Mouse (Mus musculus) forebrain, embryonic 14.5 days (tissue): Measurements from ENCODE around the gene Atg7. TPM values are rescaled to one million over a fixed set of nuclear protein-coding genes. Genes with fewer than 3 reads are reported as not detected.

Source experiments
- ATAC-seq: fragments of 200-750 bp; cut with Nextera tagmentation; 2 replicates; pipeline ENCODE4 v1.8.0; 2017; ENCODE audit warnings: mild to moderate bottlenecking, moderate library complexity
- DNase-seq: peaks from one replicate; pipeline ENCODE4 v3.0.0-alpha.2; 2015; ENCODE audit warnings: low spot score
- H3K27ac ChIP-seq: fragments of 300-500 bp; sonication (generic); 2 replicates; pipeline ENCODE4 v1.5.1; 2014; ENCODE audit warnings: low read depth, mild to moderate bottlenecking, control low read depth, low read length, moderate library complexity
- H3K27me3 ChIP-seq: fragments of 300-500 bp; sonication (generic); replicated peaks from 2 replicates; pipeline ENCODE4 v1.6.1; 2014; ENCODE audit warnings: low read length, control low read depth, mixed read lengths; ENCODE audit not compliant: control insufficient read depth, insufficient read depth
- H3K36me3 ChIP-seq: fragments of 300-500 bp; sonication (generic); 2 replicates; pipeline ENCODE4 v1.6.1; 2014; ENCODE audit warnings: low read length, control low read depth; ENCODE audit not compliant: control insufficient read depth, insufficient read depth
- H3K4me1 ChIP-seq: fragments of 300-500 bp; sonication (generic); 2 replicates; pipeline ENCODE4 v1.6.1; 2014; ENCODE audit warnings: antibody characterized with exemption, low read length, control low read depth; ENCODE audit not compliant: control insufficient read depth, insufficient read depth
- H3K4me2 ChIP-seq: fragments of 300-500 bp; sonication (generic); 2 replicates; pipeline ENCODE4 v1.6.1; 2014; ENCODE audit warnings: mild to moderate bottlenecking, control low read depth, low read length
- H3K4me3 ChIP-seq: fragments of 300-500 bp; sonication (generic); 2 replicates; pipeline ENCODE4 v1.5.1; 2014; ENCODE audit warnings: low read depth, low read length, control low read depth
- H3K9ac ChIP-seq: fragments of 300-500 bp; sonication (generic); 2 replicates; pipeline ENCODE4 v1.6.1; 2014; ENCODE audit warnings: mild to moderate bottlenecking, low read length, control low read depth, moderate library complexity
- H3K9me3 ChIP-seq: fragments of 300-500 bp; sonication (generic); replicated peaks from 2 replicates; pipeline ENCODE4 v1.6.1; 2016; ENCODE audit warnings: low read length, control low read depth, mixed read lengths; ENCODE audit not compliant: control insufficient read depth
- WGBS: fragments of 180-500 bp; shearing (Covaris S2); extraction: QIAGEN DNeasy Blood & Tissue Kit; methylation state at CpG from one replicate; pipeline ENCODE4 v1.1.7; 2014; 5-methylcytosine and 5-hydroxymethylcytosine counted together
- polyA plus RNA-seq: library from polyadenylated mRNA; unstranded; fragments of >200 nt; fragmentation: Nextera tagmentation; extraction: Ambion mirVana; gene quantifications from 2 replicates; pipeline ENCODE4 v1.2.1, GENCODE M21; 2014

Atg7 gene
- polyA plus RNA-seq, 1 experiment from 2014 or later = 21.8 TPM

GRCm38 (mm10) chr6:114777872-114778271 is 135.0 kb downstream of the Atg7 start:
- no peak for ATAC-seq

GRCm38 (mm10) chr6:114778650-114779049 is 135.8 kb downstream of the Atg7 start:
- Histone ChIP-seq H3K4me3 (no peak overlapping the region), H3K4me1 (peaks cover 5% of the 10 kb centered on the region; the same call in 1 of the 2 replicates), H3K27ac (no peak overlapping the region), H3K9me3 (no peaks in the 10 kb centered on the region), H3K36me3 (no peaks in the 10 kb centered on the region), H3K9ac (no peak overlapping the region), H3K4me2 (no peak overlapping the region), H3K27me3 (no peaks in the 10 kb centered on the region)
- ATAC-seq (no peak), DNase-seq (peak; percentile 34)
- WGBS = 51% methylated on average over 8 of the region's 8 CpGs

More at GRCm38 (mm10) chr6:114777872-114778271, 135.0 kb downstream of the Atg7 start:
- 11% methylated on average over 4 of the region's 4 CpGs for WGBS
- DNase-seq = no peak
- H3K36me3 ChIP-seq = no peaks in the 10 kb centered on the region
- no peaks in the 10 kb centered on the region for H3K27me3 ChIP-seq
- no peaks in the 10 kb centered on the region for H3K9me3 ChIP-seq
- no peak overlapping the region for H3K27ac ChIP-seq
- H3K4me3 ChIP-seq = no peak overlapping the region
- H3K4me2 ChIP-seq = no peak overlapping the region
- H3K4me1 ChIP-seq = peaks cover 5% of the 10 kb centered on the region; the same call in 1 of the 2 replicates
- no peak overlapping the region for H3K9ac ChIP-seq

DNA sequence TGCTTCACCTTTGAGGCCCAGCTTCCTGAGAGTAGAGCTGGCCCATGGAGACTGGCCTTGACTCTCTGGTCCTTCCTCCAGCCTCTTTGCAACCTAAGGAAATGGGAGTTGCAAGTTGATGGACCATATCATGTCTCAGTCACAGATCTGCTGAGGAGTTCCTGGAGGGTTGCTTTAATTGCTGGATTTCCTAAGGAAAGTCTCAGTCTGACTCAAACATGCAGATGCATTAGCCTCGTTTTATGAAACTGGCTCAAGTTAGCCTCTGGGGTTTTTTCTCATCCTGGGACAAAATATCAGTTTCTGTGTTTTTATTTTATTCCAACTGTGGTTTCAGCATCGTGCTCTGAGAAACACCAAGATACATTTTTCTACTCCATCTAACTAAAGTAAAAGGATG is 137.7 kb downstream of the Atg7 start:
- H3K9ac ChIP-seq = no peak overlapping the region
- 83% methylated on average over 2 of the region's 2 CpGs for WGBS
- no peaks in the 10 kb centered on the region for H3K9me3 ChIP-seq
- ATAC-seq (no peak), DNase-seq (no peak)
- H3K4me1 ChIP-seq = peaks cover 5% of the 10 kb centered on the region; the same call in 1 of the 2 replicates
- H3K4me2 ChIP-seq = no peak overlapping the region
- H3K27me3 ChIP-seq = no peaks in the 10 kb centered on the region
- no peak overlapping the region for H3K27ac ChIP-seq
- no peaks in the 10 kb centered on the region for H3K36me3 ChIP-seq
- no peak overlapping the region for H3K4me3 ChIP-seq

GRCm38 (mm10) chr6:114781415-114782240 is 138.7 kb downstream of the Atg7 start:
- Histone ChIP-seq H3K27me3 (no peaks in the 10 kb centered on the region), H3K4me3 (no peak overlapping the region), H3K9ac (no peak overlapping the region), H3K4me1 (peaks cover 5% of the 10 kb centered on the region; the same call in 1 of the 2 replicates), H3K4me2 (no peak overlapping the region), H3K36me3 (no peaks in the 10 kb centered on the region), H3K9me3 (no peaks in the 10 kb centered on the region), H3K27ac (0 out of 2 replicates have a peak overlapping the region, but pooled peaks have one; percentile 11)
- 0 out of 2 replicates have a peak, but pooled peaks have one; percentile 20 for ATAC-seq
- DNase-seq = peak; percentile 68
- WGBS = 47% methylated on average over 11 of the region's 11 CpGs

DNA sequence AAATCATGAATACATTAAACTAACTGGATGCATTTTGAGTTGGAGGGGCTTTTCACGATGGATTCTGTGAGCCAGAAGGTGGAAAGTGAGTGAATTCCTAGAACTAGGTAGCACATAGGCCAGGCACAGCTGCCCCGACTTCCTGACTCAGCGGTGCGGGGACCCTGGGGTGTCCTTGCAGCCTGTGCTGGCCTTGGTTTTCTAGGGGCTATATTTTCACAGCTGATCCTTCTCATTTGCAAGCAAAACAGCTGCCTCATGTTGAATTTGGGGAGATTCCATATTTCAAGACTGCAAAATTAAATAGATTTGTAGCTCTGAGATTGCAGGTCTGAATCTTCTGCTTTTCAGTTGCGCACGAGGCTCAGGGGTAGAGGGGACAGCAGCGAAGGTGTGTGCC is 139.6 kb downstream of the Atg7 start:
- ATAC-seq = no peak
- H3K9ac ChIP-seq = no peak overlapping the region

DNA sequence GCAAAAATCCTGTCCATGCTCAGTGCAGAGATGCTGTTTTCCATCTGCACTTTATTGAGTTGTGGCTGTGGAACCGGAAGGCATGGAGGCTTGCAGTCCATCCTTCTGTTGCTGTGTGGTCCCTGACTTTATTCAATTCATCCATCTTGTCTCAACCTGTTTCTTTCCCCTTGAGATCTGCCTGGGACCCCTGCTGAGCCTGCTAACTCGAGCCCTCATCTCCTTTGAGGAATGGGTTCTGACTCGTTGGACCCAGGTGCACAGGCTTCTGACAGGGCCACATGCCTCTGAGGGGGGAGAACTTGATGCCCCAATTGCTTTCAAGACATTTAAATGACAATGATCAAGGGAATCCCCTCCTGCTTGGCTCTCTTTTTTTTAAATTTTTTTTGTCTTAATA is 143.6 kb downstream of the Atg7 start:
- peaks cover 5% of the 10 kb centered on the region; the same call in 1 of the 2 replicates for H3K4me1 ChIP-seq
- H3K27me3 ChIP-seq = no peaks in the 10 kb centered on the region
- no peaks in the 10 kb centered on the region for H3K36me3 ChIP-seq
- no peaks in the 10 kb centered on the region for H3K9me3 ChIP-seq
- DNase-seq (no peak), ATAC-seq (no peak)
- H3K9ac ChIP-seq = no peak overlapping the region
- H3K4me3 ChIP-seq = no peak overlapping the region
- H3K4me2 ChIP-seq = no peak overlapping the region
- H3K27ac ChIP-seq = no peak overlapping the region
- 36% methylated on average over 3 of the region's 3 CpGs for WGBS

More for the DNA sequence above, 139.6 kb downstream of the Atg7 start:
- no peak overlapping the region for H3K4me3 ChIP-seq
- no peak for DNase-seq
- no peaks in the 10 kb centered on the region for H3K9me3 ChIP-seq
- H3K4me1 ChIP-seq = peaks cover 5% of the 10 kb centered on the region; the same call in 1 of the 2 replicates
- no peaks in the 10 kb centered on the region for H3K36me3 ChIP-seq
- 85% methylated on average over 7 of the region's 7 CpGs for WGBS
- no peak overlapping the region for H3K27ac ChIP-seq
- H3K27me3 ChIP-seq = no peaks in the 10 kb centered on the region
- no peak overlapping the region for H3K4me2 ChIP-seq

DNA sequence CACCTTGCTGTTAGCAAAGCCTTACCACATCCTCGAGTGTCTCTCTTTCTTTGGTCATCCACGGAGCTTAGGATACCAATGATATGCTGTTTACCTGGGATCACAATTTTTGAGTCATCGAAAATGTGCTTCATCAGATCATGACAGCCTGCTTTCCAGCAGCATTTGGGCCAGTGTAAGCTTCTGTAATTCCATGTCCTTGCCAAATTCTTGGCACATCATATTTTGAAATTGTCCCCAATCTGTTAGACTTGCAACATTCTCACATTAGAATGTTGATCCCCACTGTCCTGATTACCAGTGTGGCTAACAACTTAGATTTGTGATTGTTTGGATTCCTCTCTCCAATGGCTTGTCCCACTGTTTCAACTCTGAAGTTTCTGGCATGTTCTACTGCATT is 144.7 kb downstream of the Atg7 start:
- Histone ChIP-seq H3K4me2 (no peak overlapping the region), H3K9ac (no peak overlapping the region), H3K4me1 (no peaks in the 10 kb centered on the region), H3K27ac (no peak overlapping the region), H3K4me3 (no peak overlapping the region), H3K9me3 (no peaks in the 10 kb centered on the region), H3K27me3 (no peaks in the 10 kb centered on the region), H3K36me3 (no peaks in the 10 kb centered on the region)
- WGBS = 89% methylated on average over 3 of the region's 3 CpGs
- no peak for DNase-seq
- no peak for ATAC-seq

GRCm38 (mm10) chr6:114788663-114789062 is 145.8 kb downstream of the Atg7 start:
- DNase-seq (no peak), ATAC-seq (no peak)
- H3K36me3 ChIP-seq = no peaks in the 10 kb centered on the region
- no peak overlapping the region for H3K4me2 ChIP-seq
- H3K4me1 ChIP-seq = no peaks in the 10 kb centered on the region
- H3K27me3 ChIP-seq = no peaks in the 10 kb centered on the region
- 78% methylated on average over 4 of the region's 4 CpGs for WGBS
- H3K9me3 ChIP-seq = no peaks in the 10 kb centered on the region
- H3K4me3 ChIP-seq = no peak overlapping the region
- no peak overlapping the region for H3K27ac ChIP-seq
- H3K9ac ChIP-seq = no peak overlapping the region

DNA sequence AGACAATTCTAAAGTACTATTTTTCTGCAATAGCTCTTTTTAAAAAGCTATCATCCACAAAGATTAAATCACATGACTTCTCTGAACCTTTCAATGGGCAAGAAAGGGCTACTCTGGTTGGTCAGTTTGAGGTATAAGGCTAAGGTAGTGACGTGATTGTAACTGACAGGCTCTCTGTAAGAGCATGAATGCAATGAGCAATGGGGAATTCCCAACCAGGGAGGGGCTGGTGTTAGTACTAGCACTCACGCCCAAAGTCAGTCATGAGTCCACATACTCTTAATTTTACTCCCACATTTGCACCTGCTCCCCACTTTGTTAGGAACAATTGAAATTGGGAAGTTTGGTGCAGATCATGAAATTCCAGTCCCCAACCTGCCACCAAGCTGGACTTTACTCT is 147.2 kb downstream of the Atg7 start:
- H3K4me1 ChIP-seq = no peaks in the 10 kb centered on the region
- H3K9me3 ChIP-seq = no peaks in the 10 kb centered on the region
- 82% methylated on average over 2 of the region's 2 CpGs for WGBS
- H3K4me3 ChIP-seq = no peak overlapping the region
- no peak for DNase-seq
- no peak for ATAC-seq
- no peak overlapping the region for H3K4me2 ChIP-seq
- no peak overlapping the region for H3K9ac ChIP-seq
- no peak overlapping the region for H3K27ac ChIP-seq
- H3K36me3 ChIP-seq = no peaks in the 10 kb centered on the region
- no peaks in the 10 kb centered on the region for H3K27me3 ChIP-seq
